Mouse (Mus musculus) testis, postnatal 10 days (tissue): Measurements from ENCODE around the gene Hacd2.
A peak's percentile ranks its signal among the peaks of the same experiment; 100 is the strongest.

Source experiments
- DNase-seq: peaks from one replicate; pipeline ENCODE4 v3.0.0; 2021; ENCODE audit warnings: low spot score

The Hacd2 gene

GRCm38 (mm10) chr16:35054432-35055193 is 32.4 kb downstream of the Hacd2 start:
- DNase-seq, result no peak

GRCm38 (mm10) chr16:35055194-35055506 is 32.9 kb downstream of the Hacd2 start:
- no peak for DNase-seq

- no peak for DNase-seq
Observed at GRCm38 (mm10) chr16:35055861-35056260, 33.6 kb downstream of the Hacd2 start.

- no peak for DNase-seq
Observed at GRCm38 (mm10) chr16:35056306-35056705, 34.1 kb downstream of the Hacd2 start.

- DNase-seq, result no peak
Observed at GRCm38 (mm10) chr16:35056786-35057185, 34.6 kb downstream of the Hacd2 start.

- peak; percentile 50 for DNase-seq
Observed at GRCm38 (mm10) chr16:35061017-35061416, 38.8 kb downstream of the Hacd2 start.

GRCm38 (mm10) chr16:35065724-35066123 is 43.5 kb downstream of the Hacd2 start:
- no peak for DNase-seq

GRCm38 (mm10) chr16:35067095-35067494 is 44.9 kb downstream of the Hacd2 start:
- no peak for DNase-seq

- DNase-seq, result no peak
Observed at GRCm38 (mm10) chr16:35067631-35068030, 45.4 kb downstream of the Hacd2 start.

- no peak for DNase-seq
Observed at GRCm38 (mm10) chr16:35068886-35069285, 46.7 kb downstream of the Hacd2 start.

GRCm38 (mm10) chr16:35074436-35074835 is 52.2 kb downstream of the Hacd2 start:
- no peak for DNase-seq

GRCm38 (mm10) chr16:35075643-35076042 is 53.4 kb downstream of the Hacd2 start:
- no peak for DNase-seq

- no peak for DNase-seq
Observed at GRCm38 (mm10) chr16:35093500-35093899, 71.3 kb downstream of the Hacd2 start.

GRCm38 (mm10) chr16:35097870-35098530 is 75.8 kb downstream of the Hacd2 start:
- DNase-seq, result no peak

- DNase-seq, result no peak
Observed at GRCm38 (mm10) chr16:35101751-35102420, 79.7 kb downstream of the Hacd2 start.

GRCm38 (mm10) chr16:35102866-35103620 is 80.8 kb downstream of the Hacd2 start:
- DNase-seq, result no peak

- no peak for DNase-seq
Observed at GRCm38 (mm10) chr16:35107985-35108384, 85.8 kb downstream of the Hacd2 start.

- no peak for DNase-seq
Observed at GRCm38 (mm10) chr16:35109156-35109555, 86.9 kb downstream of the Hacd2 start.

- DNase-seq, result no peak
Observed at GRCm38 (mm10) chr16:35109656-35110291, 87.5 kb downstream of the Hacd2 start.

GRCm38 (mm10) chr16:35110410-35111142 is 88.3 kb downstream of the Hacd2 start:
- peak; percentile 95 for DNase-seq

GRCm38 (mm10) chr16:35111143-35111620 is 89.0 kb downstream of the Hacd2 start:
- peak; percentile 76 for DNase-seq
